Mouse (Mus musculus) MEL (cell line): ENCODE measurements around the gene Slc7a6. TPM values are rescaled to one million over a fixed set of nuclear protein-coding genes. Genes with fewer than 3 reads are reported as not detected.
"Not testable (repeated sequence)": the region's sequence is repeated elsewhere in the genome, so short reads cannot be mapped to it uniquely, and the experiment has no call there.

Source experiments
- DNase-seq: peaks from one replicate; pipeline ENCODE4 v3.0.0; 2011; ENCODE audit warnings: low read depth, low spot score
- H3K27ac ChIP-seq: 2 replicates; pipeline ENCODE4 v1.5.1; 2012; ENCODE audit warnings: low read depth, mild to moderate bottlenecking, control low read depth, low read length, moderate library complexity; ENCODE audit not compliant: control insufficient read depth
- H3K27me3 ChIP-seq, 2 experiments: fragments of 150-350 bp in 1 of 2; sonication (generic) in 1 of 2; 2 replicates each; pipeline ENCODE4 v1.6.1; 2012; ENCODE audit warnings: low read length in 2 of 2, mild to moderate bottlenecking in 2 of 2, improper control_type of control experiment in 1 of 2, moderate library complexity in 1 of 2; ENCODE audit not compliant: insufficient read depth in 2 of 2, control insufficient read depth in 1 of 2
- H3K36me3 ChIP-seq, 2 experiments: 2 replicates each; pipeline ENCODE4 v1.6.1; 2012 to 2014; ENCODE audit warnings: low read length in 2 of 2, improper control_type of control experiment in 1 of 2, inconsistent platforms in 1 of 2, mild to moderate bottlenecking in 1 of 2; ENCODE audit not compliant: insufficient read depth in 2 of 2, control insufficient read depth in 1 of 2
- H3K4me1 ChIP-seq, 2 experiments: fragments of 150-350 bp in 1 of 2; sonication (generic) in 1 of 2; 2 replicates each; pipeline ENCODE4 v1.6.1; 2012; ENCODE audit warnings: low read length in 2 of 2, improper control_type of control experiment in 1 of 2, mild to moderate bottlenecking in 1 of 2; ENCODE audit not compliant: insufficient read depth in 2 of 2, control insufficient read depth in 1 of 2
- H3K4me3 ChIP-seq, 2 experiments: fragments of 150-350 bp in 1 of 2; sonication (generic) in 1 of 2; 2 replicates each; pipeline ENCODE4 v1.5.1; 2012; ENCODE audit warnings: low read depth in 2 of 2, low read length in 2 of 2, mild to moderate bottlenecking in 2 of 2, moderate library complexity in 2 of 2, control low read depth in 1 of 2, improper control_type of control experiment in 1 of 2; ENCODE audit not compliant: control insufficient read depth in 1 of 2, insufficient read depth in 1 of 2
- H3K79me2 ChIP-seq: 2 replicates; pipeline ENCODE4 v1.6.1; 2012; ENCODE audit warnings: mild to moderate bottlenecking, low read length, moderate library complexity; ENCODE audit not compliant: control insufficient read depth, poor library complexity, insufficient read depth
- H3K9ac ChIP-seq: 2 replicates; pipeline ENCODE4 v1.6.1; 2012; ENCODE audit warnings: low read depth, mild to moderate bottlenecking, control low read depth, low read length, moderate library complexity; ENCODE audit not compliant: control insufficient read depth, poor library complexity, severe bottlenecking
- H3K9me3 ChIP-seq: fragments of 150-350 bp; sonication (generic); replicated peaks from 2 replicates; pipeline ENCODE4 v1.6.1; 2012; ENCODE audit warnings: mild to moderate bottlenecking, low read length, improper control_type of control experiment, moderate library complexity; ENCODE audit not compliant: insufficient read depth
- CHD1 ChIP-seq: IDR thresholded peaks from 2 replicates; pipeline ENCODE4 v1.6.1; 2012; ENCODE audit warnings: low read depth, mild to moderate bottlenecking, inconsistent platforms, low read length, improper control_type of control experiment
- CHD2 ChIP-seq: IDR thresholded peaks from 2 replicates; pipeline ENCODE4 v1.6.1; 2011; ENCODE audit warnings: low read length, improper control_type of control experiment
- CTCF ChIP-seq, 3 experiments: IDR thresholded peaks in 2 of 3; conservative IDR thresholded peaks in 1 of 3; 2 replicates each; pipeline ENCODE4 v1.5.1; 2011 to 2012; ENCODE audit warnings: low read length in 3 of 3, low read depth in 2 of 3, mild to moderate bottlenecking in 2 of 3, improper control_type of control experiment in 1 of 3, inconsistent platforms in 1 of 3, mixed read lengths in 1 of 3, moderate library complexity in 1 of 3; ENCODE audit not compliant: control insufficient read depth in 1 of 3, insufficient read depth in 1 of 3, poor library complexity in 1 of 3, severe bottlenecking in 1 of 3
- E2F4 ChIP-seq: IDR thresholded peaks from 2 replicates; pipeline ENCODE4 v1.6.1; 2011; ENCODE audit warnings: low read depth, low read length, improper control_type of control experiment, borderline replicate concordance
- EP300 ChIP-seq, 2 experiments: IDR thresholded peaks; 2 replicates each; pipeline ENCODE4 v1.6.1; 2011; ENCODE audit warnings: improper control_type of control experiment in 2 of 2, low read length in 2 of 2, low read depth in 1 of 2, mild to moderate bottlenecking in 1 of 2
- ETS1 ChIP-seq: IDR thresholded peaks from 2 replicates; pipeline ENCODE4 v1.6.1; 2012; ENCODE audit warnings: low read depth, mild to moderate bottlenecking, inconsistent platforms, low read length, improper control_type of control experiment, moderate library complexity
- GABPA ChIP-seq: IDR thresholded peaks from 2 replicates; pipeline ENCODE4 v1.6.1; 2012; ENCODE audit warnings: low read depth, mild to moderate bottlenecking, inconsistent platforms, low read length, improper control_type of control experiment, moderate library complexity
- KAT2A ChIP-seq: conservative IDR thresholded peaks from 2 replicates; pipeline ENCODE4 v1.6.1; 2012; ENCODE audit warnings: low read depth, low read length, improper control_type of control experiment, inconsistent platforms
- MAX ChIP-seq: IDR thresholded peaks from 2 replicates; pipeline ENCODE4 v1.6.1; 2011; ENCODE audit warnings: low read length, improper control_type of control experiment
- MAZ ChIP-seq: IDR thresholded peaks from 2 replicates; pipeline ENCODE4 v1.6.1; 2012; ENCODE audit warnings: low read depth, mild to moderate bottlenecking, inconsistent platforms, low read length, improper control_type of control experiment
- MEF2A ChIP-seq: IDR thresholded peaks from 2 replicates; pipeline ENCODE4 v1.6.1; 2014; ENCODE audit warnings: low read depth, mild to moderate bottlenecking, inconsistent platforms, low read length, improper control_type of control experiment; ENCODE audit not compliant: poor library complexity, insufficient replicate concordance, severe bottlenecking; ENCODE audit errors: extremely low read depth
- MXI1 ChIP-seq: IDR thresholded peaks from 2 replicates; pipeline ENCODE4 v1.6.1; 2011; ENCODE audit warnings: mild to moderate bottlenecking, low read depth, low read length, improper control_type of control experiment
- MYC ChIP-seq: IDR thresholded peaks from 2 replicates; pipeline ENCODE4 v1.6.1; 2011; ENCODE audit warnings: low read depth, mild to moderate bottlenecking, low read length, improper control_type of control experiment, moderate library complexity
- NELFE ChIP-seq: IDR thresholded peaks from 2 replicates; pipeline ENCODE4 v1.6.1; 2011; ENCODE audit warnings: low read depth, low read length, improper control_type of control experiment
- POLR2A ChIP-seq, 2 experiments: IDR thresholded peaks; 2 replicates each; pipeline ENCODE4 v1.6.1; 2011 to 2012; ENCODE audit warnings: low read length in 2 of 2, mild to moderate bottlenecking in 2 of 2, control low read depth in 1 of 2, improper control_type of control experiment in 1 of 2, low read depth in 1 of 2, moderate library complexity in 1 of 2; ENCODE audit not compliant: control insufficient read depth in 1 of 2, insufficient read depth in 1 of 2, poor library complexity in 1 of 2
- POLR2AphosphoS2 ChIP-seq: IDR thresholded peaks from 2 replicates; pipeline ENCODE4 v1.6.1; 2011; ENCODE audit warnings: low read length, improper control_type of control experiment
- RAD21 ChIP-seq: IDR thresholded peaks from 2 replicates; pipeline ENCODE4 v1.6.1; 2011; ENCODE audit warnings: mild to moderate bottlenecking, low read depth, low read length, improper control_type of control experiment
- RCOR1 ChIP-seq: IDR thresholded peaks from 2 replicates; pipeline ENCODE4 v1.6.1; 2012; ENCODE audit warnings: low read depth, mild to moderate bottlenecking, inconsistent platforms, low read length, improper control_type of control experiment
- SIN3A ChIP-seq: IDR thresholded peaks from 2 replicates; pipeline ENCODE4 v1.6.1; 2012; ENCODE audit warnings: low read length, improper control_type of control experiment, inconsistent platforms
- TAL1 ChIP-seq: IDR thresholded peaks from 2 replicates; pipeline ENCODE4 v1.6.1; 2012; ENCODE audit warnings: mild to moderate bottlenecking, inconsistent platforms, low read length, moderate library complexity, mixed read lengths
- ZKSCAN1 ChIP-seq: IDR thresholded peaks from 2 replicates; pipeline ENCODE4 v1.6.1; 2012; ENCODE audit warnings: low read depth, mild to moderate bottlenecking, inconsistent platforms, low read length, improper control_type of control experiment, moderate library complexity
- polyA plus RNA-seq, 2 experiments: library from polyadenylated mRNA; stranded (reverse) in 1 of 2; unstranded in 1 of 2; fragments of >175 nt in 1 of 2; fragments of >200 nt in 1 of 2; gene quantifications; 2 replicates each; pipeline versions ENCODE4 v1.2.1 to v1.2.4; 2012; ENCODE audit warnings: low replicate concordance in 2 of 2, low read depth in 1 of 2; ENCODE audit not compliant: insufficient read length in 2 of 2, insufficient read depth in 1 of 2, missing spikeins in 1 of 2
- total RNA-seq: library from RNA; depleted of rRNA; stranded (reverse); fragments of 300-350 nt; gene quantifications from 2 replicates; pipeline ENCODE4 v1.2.3, GENCODE M21; 2012

Slc7a6 gene
- total and polyA plus RNA-seq, 3 experiments: 34.4 to 48.2 TPM; not detected in 1

DNA sequence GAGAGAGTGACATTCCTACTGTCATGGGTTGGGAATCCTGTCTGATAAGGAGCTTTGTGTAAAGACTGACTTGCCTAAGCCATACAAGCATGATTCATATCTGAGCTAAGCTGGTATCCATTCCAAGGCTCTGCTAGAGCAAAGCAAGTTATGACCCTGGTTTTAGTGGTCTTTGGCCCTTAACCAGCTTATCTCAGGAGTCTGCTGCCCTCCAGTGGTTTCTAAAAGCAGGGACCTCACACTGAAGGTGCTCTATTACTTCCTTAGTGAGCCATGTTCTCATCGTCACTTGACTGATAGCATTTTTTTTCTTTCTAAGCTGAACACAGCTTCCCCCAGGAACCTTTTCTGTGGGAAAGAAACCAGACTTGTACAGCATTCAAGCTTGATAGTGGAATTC is 30.1 kb downstream of the Slc7a6 start (continued):
- no peak for TF ChIP-seq ZKSCAN1
- no peak for TF ChIP-seq E2F4
- no peak for TF ChIP-seq MAZ
- TF ChIP-seq CHD1: no peak
- no peak for TF ChIP-seq MEF2A
- TF ChIP-seq RAD21: peak; percentile 84
- no peak for TF ChIP-seq TAL1
- TF ChIP-seq MYC: no peak; the same call in 1 of the 2 replicates
- 0 out of 2 replicates have a peak, but pooled peaks have one; percentile 30 for TF ChIP-seq ETS1
- TF ChIP-seq CHD2: no peak
- peak; percentile 49 for TF ChIP-seq MXI1
- TF ChIP-seq SIN3A: peak; percentile 68
- no peak for TF ChIP-seq GABPA
- TF ChIP-seq KAT2A: no peak
- TF ChIP-seq MAX: peak; percentile 24; the same call in 1 of the 2 replicates
- TF ChIP-seq CTCF (IDR thresholded peaks at IDR 0.05 in 2 of 3, conservative IDR thresholded peaks at IDR 0.05 in 1 of 3; ENCODE audit: control insufficient read depth in 1 of 3, insufficient read depth in 1 of 3, low read depth in 2 of 3, low read length in 3 of 3, poor library complexity in 1 of 3, severe bottlenecking in 1 of 3): peak; percentile 57 to 87 (median 76)
- TF ChIP-seq POLR2AphosphoS2: peak; percentile 41; the same call in 1 of the 2 replicates
- no peak for TF ChIP-seq EP300 (IDR thresholded peaks at IDR 0.05; ENCODE audit: low read depth in 1 of 2, low read length in 2 of 2)
- TF ChIP-seq RCOR1: peak; percentile 42; the same call in 1 of the 2 replicates
- TF ChIP-seq NELFE: no peak

DNA sequence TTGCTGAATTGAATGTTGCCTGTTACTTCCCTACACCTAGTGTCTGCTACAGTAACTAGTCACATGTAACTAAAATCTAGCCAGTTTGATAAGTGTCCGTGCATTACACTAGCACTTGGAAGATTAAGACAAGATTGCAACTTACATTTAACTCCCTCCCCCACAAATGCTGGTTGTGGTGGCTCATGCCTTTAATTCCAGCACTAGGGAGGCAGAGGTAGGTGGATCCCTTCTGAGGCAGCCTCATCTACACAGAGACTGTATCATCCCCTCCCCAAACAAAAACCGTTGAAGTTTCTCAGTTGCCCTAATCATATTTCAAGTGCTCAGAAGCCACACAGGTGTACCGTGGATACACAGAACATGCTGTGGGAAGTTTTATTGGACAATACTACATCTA is 30.9 kb downstream of the Slc7a6 start:
- DNase-seq, H3K79me2 ChIP-seq, H3K27ac ChIP-seq, H3K9me3 ChIP-seq, H3K4me3 ChIP-seq, H3K9ac ChIP-seq, H3K4me1 ChIP-seq, H3K27me3 ChIP-seq: not testable (repeated sequence)
- peaks cover 18 to 36% of the 10 kb centered on the region in 2 experiments for H3K36me3 ChIP-seq
- TF ChIP-seq POLR2A (IDR thresholded peaks at IDR 0.05; ENCODE audit: control insufficient read depth in 1 of 2, insufficient read depth in 1 of 2, low read depth in 1 of 2, low read length in 2 of 2, poor library complexity in 1 of 2): 0 out of 4 replicates have a peak, but pooled peaks of 1 of the 2 experiments have one; percentile 16
